Mouse (Mus musculus) embryo, embryonic 10.5 days (tissue): ENCODE measurements around the gene Sp100.
A peak's percentile ranks its signal among the peaks of the same experiment; 100 is the strongest.

Experiments
- DNase-seq: peaks from one replicate; pipeline ENCODE4 v3.0.0-alpha.2; 2015; ENCODE audit warnings: low spot score

The Sp100 gene

DNA sequence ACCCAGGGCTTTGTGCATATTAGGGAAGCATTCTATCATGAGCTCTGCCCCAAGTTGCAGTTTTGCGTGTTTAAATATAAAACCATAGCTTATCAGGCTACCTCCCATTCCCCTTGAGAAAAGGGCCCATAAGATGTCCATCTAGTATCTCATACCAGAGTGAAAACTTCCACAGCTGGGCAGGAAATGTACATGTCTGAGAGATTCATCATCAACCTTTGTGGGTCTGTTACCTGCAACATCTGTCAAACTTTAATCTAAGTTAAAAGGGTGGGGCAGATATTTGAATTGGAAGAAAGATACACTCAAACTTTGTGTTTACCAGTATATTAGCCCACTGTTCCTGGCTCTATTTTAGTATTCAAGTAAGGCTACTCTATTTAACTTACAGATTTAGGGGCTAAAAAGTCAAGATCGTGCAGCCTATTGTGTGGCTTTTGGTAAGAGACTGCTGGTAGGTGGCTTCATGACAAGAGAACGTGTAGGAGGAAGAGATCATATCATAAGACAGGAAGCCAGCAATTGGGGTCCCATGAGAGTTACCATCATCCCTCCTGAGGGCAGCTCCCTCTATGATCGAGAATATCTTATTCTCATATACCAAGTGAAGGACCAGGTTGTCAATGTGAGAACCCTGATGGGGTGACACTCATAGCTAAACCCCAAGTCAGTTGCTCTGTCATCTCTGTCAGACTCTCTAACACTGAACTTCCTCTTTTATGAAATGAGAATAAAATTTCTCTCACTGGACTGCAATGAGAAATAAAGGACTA is 48.1 kb downstream of the Sp100 start:
- no peak for DNase-seq

DNA sequence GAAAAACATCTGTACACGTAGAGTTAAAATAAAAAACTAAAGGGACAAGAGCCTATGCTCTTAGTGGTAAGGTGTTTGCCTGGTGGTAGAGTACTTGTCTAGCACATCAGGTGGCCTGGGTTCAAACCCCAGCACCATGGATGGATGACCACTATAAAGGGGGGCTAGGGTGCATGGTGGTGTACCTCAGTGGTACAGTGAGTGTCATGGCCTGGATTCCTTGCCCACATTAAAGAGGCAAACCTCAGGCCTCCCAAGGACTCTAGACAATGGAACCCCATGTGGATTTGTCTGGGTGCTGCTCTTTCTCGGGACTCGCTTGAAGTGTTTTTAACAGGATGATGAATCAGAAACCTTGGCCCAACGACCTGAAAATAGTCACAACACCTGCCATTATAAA is 52.7 kb downstream of the Sp100 start:
- no peak for DNase-seq

DNA sequence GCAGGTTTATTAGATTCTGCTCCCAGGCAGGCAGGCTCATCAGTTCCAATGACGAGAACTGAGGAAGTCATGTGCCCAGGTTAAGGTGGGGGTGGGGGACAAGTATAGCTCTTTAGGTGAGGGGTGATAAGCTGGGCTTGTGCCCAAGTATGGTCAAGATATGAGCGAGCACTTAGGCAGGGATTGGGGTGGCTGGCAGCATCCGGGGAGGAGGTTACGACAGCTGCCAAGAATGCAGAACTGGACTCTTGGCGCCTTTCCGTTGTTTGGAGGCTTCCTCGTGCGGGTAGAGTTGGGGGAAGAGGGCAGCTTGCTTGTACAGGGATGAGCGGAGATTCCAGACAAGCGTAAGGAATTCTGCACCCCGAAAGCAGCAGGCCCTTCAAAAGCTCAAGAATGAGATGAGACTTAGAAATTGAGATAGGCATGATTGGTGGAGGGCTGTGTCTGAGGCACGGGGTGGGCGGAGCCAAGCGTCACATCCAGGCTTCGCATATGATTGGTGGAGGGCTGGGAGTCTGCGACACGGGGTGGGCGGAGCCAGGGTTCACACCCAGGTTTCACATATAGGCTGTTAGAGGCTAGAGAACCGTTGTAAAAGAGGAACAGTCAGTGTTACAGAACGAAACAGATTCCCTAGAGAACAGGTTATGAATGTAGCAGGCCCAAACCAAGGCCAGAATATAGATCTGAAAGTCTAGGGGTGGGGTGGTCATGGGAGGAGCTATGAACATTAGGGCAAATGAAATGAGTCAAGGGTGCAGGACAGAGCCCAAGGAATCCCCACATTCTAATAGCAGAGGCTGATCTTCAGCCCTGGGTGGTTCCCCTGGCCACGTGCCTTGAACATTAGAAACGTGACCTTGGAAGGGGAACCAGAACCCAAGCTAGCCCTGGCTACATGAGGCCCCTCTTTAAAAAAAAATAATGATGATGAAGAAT is 53.7 kb downstream of the Sp100 start:
- DNase-seq, result peak; percentile 88

DNA sequence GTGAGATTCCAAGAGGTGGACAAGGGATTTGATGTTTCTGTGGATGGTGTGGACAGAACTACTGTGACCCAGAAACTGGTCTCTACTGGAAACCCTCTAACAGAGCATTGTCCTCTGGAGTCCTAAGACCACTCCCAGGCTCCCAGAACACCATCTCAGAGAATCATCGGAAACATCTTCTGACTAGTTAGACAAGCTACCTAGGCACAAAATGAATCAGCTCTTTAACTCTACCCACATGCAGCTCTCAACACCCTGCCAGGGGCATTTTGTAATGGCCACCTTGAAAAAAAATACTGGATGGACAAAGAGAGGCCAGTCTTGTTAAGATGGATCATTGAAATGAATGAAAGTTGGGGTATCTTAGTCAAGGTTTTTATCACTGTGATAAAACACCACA is 55.8 kb downstream of the Sp100 start:
- DNase-seq, result no peak

DNA sequence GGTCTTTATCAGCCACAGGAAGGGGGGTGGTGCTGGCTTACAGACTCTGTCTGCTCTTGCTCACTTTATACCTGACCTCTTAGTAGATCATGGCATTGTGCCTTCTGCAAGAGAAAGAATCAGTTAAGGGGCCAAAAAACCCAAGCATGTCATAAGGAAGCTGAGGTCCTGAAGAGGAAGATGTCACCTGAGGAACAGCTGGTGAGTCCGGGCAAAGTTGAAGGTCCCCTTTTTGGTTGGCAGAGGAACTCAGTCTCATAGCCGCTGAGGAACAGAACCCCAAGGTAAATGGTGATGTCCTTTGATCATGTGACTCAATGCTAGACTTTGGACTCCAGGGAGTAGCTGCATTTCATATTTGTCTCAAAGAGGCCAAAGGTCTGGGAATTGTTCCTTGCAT is 57.0 kb downstream of the Sp100 start:
- DNase-seq, result no peak

DNA sequence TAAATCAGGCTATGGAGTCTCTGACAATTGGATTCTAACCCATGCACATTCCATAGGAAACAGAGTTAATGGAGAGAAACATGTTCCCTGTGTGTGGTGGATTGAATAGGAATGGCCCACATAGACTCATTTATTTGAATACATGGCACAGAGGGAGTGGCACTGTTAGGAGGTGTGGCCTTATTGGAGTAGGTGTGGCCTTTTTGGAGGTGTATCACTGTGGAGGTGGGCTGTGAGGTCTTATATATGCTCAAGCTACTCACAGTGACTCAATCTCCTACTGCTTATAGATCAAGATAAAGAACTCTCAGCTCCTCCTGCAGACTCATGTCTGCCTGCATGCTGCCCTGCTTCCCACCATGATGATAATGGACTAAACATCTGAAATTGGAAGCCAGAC is 64.7 kb downstream of the Sp100 start:
- no peak for DNase-seq

DNA sequence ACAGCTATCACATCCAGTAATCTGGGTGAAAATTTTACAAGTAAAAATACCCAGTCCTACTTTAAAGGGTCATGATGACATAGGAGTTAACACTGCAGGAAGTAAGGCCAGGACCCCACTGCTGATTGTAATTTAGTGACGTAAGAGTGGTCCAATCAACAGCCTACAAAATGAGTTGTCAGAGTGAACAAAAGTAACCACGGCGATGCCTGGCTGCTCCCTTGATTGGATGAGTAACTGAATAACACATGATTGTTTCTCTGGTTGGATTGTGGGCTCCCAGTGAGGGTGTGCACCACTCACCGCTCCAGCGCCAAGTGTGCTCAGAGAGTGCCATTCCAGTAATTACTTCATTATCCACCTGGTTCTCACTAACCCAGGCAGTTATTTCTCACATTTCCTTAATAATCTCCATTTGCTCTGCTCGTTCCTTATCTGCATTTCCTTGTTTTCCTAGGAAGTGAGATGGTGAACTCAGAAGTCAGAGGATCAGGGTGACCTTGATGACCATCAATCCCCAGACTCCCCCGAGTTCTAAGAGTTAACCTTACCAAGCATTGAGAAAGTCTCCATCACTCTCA is 66.7 kb downstream of the Sp100 start:
- peak; percentile 42 for DNase-seq

DNA sequence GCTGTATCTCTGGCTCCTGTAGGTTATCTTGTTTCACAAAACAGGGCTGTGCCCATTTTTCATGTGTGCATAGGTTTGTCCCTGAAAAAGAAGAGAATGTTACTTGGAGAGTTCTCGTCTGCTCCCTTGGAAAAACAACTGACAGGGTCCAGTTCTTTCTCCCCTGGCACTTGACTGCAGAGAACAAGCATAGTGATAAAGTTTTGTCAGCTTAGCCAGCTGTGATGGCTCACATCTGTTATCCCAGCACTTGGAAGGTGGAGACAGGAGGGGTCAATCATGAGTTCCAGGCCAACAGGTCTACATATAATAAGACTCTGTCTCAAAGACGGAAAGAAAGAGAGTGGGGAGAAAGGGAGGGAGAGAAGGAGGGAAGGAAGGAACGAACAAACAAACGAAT is 69.3 kb downstream of the Sp100 start:
- no peak for DNase-seq

DNA sequence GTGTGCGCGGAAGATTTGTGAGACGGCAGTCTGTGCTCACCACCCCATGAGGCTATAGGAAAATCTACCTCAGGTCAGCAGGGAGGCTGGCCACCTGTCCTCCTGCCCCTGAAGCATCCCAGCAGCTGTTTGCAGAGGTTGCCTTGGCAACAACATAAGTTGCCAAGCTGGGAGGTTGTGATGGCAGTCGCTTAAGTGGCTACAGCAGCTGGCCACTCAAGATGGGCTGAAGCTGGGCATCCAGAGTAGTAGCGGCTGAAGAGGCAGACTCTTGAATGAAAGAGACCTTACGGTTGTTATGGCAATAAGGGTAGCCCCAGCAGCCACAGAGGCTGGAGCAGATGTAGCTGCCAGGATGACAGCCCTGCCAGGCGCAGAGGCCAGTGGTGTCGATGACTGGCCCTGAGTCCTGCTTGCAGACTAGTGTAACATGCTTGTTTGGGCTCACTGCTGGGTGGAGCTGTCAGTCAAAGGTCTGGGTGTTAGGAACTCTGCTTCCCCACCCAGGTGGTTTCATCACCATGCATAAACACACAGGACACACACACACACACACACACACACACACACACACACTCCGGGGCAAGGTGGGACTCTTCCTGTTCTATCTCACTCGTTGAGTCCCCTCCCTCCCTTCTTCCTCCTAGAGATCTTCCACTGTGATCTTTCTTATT is 70.6 kb downstream of the Sp100 start:
- DNase-seq, result peak; percentile 46

DNA sequence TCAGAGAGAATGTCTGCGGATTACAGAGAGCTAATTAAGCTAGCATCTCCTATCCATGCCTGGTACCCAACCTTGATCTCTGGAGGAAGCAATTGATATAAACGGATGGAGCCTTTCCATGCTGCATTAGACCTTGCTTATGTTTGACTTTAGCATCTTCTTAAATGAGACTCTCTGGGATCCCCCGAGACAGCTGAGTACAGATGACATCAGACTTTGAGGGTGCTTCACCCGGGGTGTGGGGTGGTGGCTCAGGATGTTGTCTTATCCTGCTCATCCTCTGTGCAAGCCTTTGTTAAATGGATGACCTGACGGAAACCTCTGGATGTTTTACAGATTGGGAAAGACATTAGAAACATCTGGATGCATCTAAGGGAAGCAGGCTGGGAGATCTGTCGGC is 80.7 kb downstream of the Sp100 start:
- no peak for DNase-seq

DNA sequence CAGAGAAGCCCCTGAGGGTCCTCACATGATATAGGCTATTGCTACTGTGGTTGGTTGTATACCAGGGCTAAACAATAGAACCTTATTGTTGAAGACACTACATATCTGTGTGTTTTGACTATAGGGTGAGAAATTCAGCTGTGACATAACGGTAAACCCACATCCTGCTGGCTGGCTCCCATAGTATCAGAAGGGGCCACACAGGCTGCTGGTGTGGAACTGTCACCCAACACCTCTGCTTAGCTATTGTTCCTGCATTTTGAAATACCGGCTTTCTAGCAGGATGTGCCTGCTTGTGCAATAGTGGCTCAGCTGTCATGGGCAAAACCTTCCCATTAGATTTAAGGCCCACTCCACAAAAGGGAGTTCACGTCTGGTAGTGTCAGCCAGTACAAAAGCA is 82.8 kb downstream of the Sp100 start:
- no peak for DNase-seq

DNA sequence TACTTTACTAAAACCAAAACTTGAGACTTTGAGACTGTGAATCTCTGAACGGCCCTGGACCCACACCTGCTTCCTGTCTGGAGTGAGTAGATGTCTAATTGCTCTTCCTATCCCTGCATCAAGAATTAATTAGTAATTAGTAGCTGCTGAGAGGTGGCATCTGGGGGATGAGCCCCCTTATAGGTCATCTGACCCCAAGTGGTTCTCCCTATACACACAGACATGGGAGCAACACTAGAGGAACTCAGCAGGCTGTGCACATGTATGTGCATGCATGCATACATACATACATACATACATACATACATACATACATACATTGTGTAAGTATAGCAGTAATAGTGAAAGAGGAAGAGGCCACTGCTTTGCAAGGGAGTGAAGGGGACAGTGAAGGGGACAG is 84.7 kb downstream of the Sp100 start:
- no peak for DNase-seq

DNA sequence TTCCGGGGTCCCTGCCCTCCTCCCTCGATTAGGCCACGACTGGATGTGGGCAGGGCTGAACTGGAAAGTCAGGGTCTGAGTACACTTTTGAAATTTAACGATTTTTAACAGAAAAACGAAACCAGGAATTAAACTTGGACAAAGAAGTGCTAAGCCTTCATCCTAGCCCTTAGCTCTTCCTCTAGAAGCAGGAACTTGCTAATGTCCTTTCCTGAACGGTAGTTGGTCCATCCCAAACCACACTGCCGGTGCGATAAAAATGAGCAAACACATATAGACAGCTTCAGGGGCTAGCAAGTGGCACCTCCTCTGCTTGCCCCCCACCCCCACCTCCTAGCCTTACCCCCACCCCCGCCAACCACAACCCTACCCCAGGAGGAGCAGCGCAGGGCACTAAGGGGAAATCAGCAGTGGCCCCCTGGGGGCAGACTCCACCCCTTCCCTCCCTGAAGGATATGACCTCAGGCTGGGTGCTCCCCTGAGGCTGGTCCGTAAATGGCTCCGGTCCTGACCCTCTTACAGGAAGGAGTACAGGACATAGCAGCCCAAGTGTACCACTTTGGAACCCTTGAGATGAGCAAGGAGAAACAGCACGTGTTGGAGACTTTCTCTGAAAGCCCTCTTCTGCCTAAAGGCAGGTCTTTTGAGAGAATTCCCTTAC is 85.8 kb downstream of the Sp100 start:
- no peak for DNase-seq

DNA sequence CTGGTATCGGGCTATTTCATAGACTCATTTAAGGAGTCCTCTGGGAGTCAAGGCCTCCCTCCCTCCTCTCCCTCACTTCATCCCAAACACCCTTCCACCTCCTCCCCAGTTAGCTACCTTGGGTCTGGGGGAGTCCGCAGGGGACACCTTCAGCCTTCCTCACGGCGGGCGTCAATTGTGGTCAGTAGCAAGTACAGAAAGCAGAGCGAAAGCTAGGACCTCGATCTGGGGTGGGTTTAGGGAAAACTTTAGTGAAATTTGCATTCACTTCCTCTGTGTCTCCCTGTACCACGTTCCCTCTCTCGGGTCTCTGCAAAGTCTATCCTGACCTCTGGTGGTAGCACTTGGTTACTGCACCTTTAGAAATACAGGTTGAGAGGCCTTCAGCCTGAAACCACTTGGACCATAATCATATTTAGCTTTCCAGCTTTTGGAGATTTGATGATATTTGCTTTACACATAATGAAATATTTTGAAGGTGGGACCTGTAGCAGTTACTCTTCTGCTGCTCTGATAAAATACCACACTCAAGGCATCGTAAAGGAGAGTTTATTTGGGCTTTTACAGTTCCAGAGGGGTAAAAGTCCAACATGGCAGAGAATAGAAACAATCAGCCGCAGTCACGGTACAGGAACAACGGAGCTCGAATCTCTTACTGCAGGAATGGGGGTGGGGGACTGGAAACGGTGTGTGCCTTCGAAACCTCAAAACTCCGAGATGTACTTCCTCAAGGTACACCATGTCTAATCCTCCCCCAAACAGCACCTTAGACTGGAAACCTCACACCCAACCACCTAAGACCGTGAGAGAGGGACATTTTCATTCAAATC is 86.8 kb downstream of the Sp100 start:
- DNase-seq, result peak; percentile 89

DNA sequence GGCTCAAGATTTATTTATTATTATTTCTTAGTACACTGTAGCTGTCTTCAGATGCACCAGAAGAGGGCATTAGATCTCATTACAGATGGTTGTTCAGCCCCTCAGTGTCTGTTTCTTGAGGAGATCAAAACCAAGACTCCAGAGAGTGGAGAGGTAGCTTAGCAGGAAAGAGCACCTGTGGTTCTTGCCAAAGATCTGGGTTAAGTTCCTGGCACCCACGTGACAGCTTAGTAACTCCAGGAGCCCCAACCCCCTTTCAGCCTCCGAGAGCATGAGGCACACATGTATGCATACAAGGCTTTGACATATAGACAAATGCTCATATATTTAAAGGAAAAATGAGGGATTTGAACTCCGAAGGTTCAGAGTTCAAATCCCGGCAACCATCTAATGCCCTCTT is 89.2 kb downstream of the Sp100 start:
- no peak for DNase-seq

DNA sequence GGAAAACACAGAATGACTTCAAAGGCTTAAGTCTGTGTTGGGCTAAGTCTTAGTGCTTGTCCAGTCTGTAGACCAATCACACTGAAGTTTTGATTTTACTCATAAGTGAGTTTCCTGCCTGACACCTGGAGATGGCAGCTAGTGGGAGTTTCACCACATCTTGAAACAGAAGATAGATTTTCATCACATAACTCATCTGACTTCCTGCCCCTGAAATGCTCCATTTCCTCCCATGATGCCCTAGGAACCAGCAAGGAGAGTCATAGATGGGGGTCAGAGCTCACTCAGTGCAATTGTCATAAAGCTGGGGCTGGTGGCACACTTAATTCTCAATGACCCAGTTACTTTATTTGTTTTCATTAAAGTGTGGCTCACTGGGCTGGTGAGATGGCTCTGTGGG is 90.0 kb downstream of the Sp100 start:
- DNase-seq, result no peak

DNA sequence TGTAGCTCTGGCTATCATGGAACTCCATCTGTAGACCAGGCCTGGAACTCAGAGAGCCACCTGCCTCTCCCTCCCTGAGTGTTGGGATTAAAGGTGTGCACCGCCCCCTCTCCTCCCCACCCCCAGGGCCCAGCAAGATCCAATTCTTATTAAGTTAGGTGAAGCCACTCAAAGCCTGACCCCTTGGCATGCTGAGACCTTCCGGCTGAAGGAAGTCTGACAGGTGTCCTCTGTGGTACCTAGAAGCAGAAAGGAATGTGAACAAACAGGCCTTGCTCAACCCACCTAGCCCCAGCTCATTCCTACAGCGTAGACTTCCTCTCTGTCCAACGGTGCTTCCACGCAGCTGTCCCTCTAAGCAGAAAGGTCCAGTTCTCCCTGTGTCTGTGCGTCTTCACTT is 91.1 kb downstream of the Sp100 start:
- no peak for DNase-seq

DNA sequence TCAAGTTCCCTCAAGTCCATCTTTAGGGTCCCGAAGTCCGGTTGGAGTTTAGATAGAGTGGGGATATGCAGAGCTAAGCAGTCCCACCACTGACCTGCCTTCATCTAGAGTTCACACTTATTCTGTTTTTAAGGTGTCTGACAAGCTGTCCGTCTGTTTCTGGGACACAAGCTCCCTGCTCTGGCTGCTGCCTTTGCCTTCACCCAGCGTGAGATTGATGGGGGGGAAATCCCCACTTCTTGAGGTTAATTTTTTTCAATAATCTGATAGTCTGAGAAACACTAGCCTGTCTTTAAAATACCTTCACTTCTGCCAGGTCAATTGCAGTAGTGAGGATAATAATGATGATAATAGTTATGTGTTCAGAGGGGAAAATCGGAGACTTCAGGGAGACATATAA is 92.5 kb downstream of the Sp100 start:
- DNase-seq, result no peak

DNA sequence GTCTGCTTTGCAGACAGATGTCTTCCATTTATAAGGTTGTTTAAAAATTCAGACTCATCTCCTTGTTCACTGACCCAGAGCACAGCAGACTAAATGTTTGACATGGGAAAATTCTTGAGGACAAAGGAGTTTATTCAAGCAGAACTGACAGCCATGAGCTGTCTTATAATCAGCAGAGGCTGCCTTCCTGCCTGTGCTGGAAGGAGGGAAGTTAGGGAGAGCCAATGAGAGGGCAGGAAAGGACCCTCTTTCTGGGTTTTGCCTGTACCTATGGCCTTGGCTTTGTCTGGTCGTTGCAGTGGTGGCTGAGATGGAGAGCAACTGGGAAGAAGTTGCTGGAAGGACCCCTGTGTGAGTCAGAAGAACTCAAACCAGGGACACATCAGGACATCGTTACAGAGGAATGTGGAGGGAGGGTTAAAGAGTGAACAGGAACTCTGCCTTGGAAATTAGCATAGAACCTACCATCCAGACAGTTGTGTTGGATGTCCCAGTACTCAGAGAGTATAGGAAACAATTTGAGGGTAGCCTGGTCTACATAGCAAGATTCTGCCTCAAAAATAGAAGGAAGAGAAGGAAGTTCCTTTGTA is 93.2 kb downstream of the Sp100 start:
- peak; percentile 74 for DNase-seq

DNA sequence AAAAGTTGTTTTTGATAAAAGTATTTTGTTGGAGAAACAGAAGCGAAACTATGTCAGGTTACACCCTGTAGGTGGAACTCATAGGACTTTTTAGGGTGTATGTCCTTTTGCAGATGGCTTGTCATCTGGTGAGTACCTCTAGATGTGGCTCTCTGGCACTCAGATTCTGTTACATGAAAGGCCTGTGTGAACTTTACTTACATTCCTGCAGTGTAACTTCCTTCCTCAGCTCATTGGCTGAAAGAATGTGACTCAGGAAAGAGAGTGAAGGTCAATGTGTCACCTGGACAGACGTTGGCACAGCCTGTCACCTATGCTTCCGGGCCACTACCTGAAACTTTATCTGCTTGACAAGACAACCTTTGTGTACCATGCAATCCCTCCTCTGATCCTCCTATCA is 94.8 kb downstream of the Sp100 start:
- no peak for DNase-seq

DNA sequence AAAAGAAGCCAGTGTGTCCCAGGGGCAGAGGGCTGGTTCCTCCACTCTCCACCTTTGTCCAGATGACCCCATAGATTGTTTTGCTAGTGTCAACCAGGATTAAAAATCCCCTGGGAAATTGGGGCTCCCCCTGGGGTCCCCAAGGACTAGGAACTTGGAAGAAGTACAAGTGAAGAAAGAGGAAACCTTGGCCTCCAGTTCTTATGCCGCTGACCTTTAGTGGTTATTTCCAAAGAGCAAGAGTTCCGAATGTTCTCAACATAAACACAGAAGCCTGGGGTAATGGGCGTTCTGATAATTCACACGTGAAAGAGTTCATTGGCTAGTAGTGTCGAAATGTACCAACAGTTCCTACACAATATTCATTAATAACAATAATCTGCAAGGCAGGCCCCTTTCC is 96.7 kb downstream of the Sp100 start:
- no peak for DNase-seq
